Mouse (Mus musculus): Measurements from ENCODE around the gene Cyp1a1.

DNA sequence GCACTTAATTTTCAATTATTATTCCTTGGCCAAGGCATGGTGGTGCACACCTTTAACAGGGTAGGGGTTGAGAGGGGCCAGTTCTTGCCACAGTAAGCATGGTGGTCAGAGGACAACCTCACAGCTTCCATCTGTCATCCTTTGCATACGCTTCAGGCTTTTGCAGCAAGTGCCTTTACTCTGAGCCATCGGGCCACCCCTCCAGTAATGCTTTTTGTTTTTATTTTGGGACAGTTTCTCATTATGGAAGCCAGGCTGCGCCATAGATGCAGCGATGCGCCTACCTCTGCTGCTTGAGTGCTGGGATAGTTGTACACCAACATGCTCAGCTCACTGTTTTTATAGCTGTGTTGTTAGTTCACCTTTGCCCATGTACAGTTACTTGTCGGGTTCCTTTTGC lies 45.9 kb downstream of the Cyp1a1 start:
- TF ChIP-seq CTCF (IDR thresholded peaks at IDR 0.05; ENCODE audit: insufficient read depth, low read length) = no peak
- TF ChIP-seq POLR2A (IDR thresholded peaks at IDR 0.05; ENCODE audit: borderline replicate concordance, extremely low read depth, low read depth, low read length) = no peak

Data from lung, adult 2 months (tissue).